Mouse (Mus musculus): ENCODE measurements at regions not wholly inside any gene's neighbourhood (a gene's known extent, or its start where the extent isn't known, plus 50 kb on each side); places are given as distances from the start of the nearest gene placed in this dataset.

DNA sequence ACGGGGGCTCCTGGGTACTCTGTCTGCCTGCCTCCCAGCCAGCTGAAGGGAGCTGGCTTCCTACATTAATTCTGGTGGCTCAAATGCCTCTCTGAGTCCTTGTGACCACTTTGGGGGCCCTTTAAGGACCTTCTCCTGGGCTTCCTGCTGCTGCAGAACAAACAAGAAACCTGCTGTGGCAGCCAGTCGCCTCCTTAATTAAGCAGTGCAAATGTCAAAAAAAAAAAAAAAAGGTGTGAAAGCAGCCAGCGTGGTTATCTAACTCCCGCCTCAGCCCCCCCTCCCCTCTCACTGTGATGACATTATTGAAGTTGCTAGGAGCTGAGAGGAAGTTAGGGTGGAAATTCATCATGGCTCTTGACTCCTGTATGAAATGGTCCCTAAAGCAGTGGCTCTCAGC, 189.3 kb downstream of the Vrk1 start:
- H3K27ac ChIP-seq (replicated peaks) = no peak overlapping the region
- H3K27me3 ChIP-seq = no peaks in the 10 kb centered on the region; the same call in 1 of the 2 replicates
- H3K4me2 ChIP-seq = no peak overlapping the region
- H3K9me3 ChIP-seq = no peaks in the 10 kb centered on the region
- no peak overlapping the region for H3K9ac ChIP-seq
- H3K4me3 ChIP-seq = no peak overlapping the region
- H3K4me1 ChIP-seq (replicated peaks) = peaks cover 12% of the 10 kb centered on the region; the same call in 1 of the 2 replicates
- ATAC-seq (ENCODE audit: low read depth) = no peak
- WGBS = 14% methylated on average over 4 of the region's 4 CpGs
- H3K36me3 ChIP-seq = no peaks in the 10 kb centered on the region

DNA sequence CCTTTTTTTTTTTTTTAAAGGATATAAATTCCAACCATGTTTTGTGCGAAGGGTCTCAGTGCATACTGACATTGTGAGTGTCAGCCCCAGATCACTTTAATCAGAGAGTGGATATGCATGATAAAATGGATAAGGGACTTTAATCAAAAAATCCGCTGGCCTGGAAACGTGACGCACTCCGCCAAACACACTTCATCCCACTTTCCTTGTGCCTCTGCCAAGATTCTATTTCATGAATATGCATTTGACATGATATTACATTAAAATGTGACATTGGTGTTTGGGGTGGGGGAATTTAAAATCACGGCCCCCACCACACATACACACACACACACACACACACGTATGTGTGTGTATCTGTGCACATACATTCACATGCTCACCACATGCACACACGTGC, 193.5 kb downstream of the Vrk1 start:
- no peak overlapping the region for H3K9ac ChIP-seq
- no peaks in the 10 kb centered on the region for H3K36me3 ChIP-seq
- H3K9me3 ChIP-seq = no peaks in the 10 kb centered on the region
- H3K27ac ChIP-seq (replicated peaks) = no peak overlapping the region; the same call in 1 of the 2 replicates
- no peak overlapping the region for H3K4me3 ChIP-seq
- no peak overlapping the region for H3K4me2 ChIP-seq
- H3K4me1 ChIP-seq (replicated peaks) = 0 out of 2 replicates have a peak, but pooled peaks cover 4% of the 10 kb centered on the region
- H3K27me3 ChIP-seq = no peaks in the 10 kb centered on the region
- WGBS = 77% methylated on average over 8 of the region's 8 CpGs
- ATAC-seq (ENCODE audit: low read depth) = no peak

DNA sequence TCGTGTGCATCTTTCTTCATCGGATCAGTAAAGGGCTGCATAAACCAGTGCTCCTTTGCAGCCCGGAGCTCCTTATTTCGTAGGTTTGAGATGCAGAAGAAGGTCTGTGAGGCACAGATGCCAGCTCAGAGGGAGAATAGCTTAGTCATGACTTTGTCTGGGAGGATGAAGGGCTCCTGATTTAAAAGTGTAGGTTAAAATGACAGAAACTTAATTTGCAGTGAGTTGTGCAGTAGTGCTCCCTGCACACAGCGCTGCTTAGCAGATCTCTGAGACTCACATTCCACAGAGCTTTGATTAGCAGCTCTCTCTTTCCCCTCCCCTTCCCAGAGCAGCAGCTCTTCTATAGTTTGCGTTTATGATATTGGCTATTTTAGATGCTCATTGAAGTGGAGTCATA, 200.9 kb downstream of the Vrk1 start:
- WGBS = 88% methylated on average over 6 of the region's 6 CpGs
- H3K27me3 ChIP-seq = no peaks in the 10 kb centered on the region
- ATAC-seq (ENCODE audit: low read depth) = no peak

DNA sequence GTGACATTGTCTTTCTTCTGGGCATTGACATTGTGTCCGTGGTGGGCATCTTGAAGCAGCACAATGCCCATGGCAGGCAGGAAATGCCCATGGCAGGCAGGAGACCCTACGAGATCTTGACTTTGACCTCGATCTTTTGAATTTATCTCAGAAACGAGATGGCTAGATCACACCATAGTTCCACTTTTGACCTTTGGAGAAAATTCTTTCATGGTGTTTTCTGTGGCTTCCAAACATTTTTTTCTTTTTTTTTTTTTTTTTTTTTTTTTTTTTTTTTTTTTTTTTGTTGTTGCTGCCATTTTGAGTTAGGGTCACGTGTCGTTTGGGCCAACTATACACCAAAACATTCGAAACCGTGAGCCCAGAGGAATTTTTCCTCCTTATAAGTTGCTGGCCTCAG, 201.5 kb downstream of the Vrk1 start:
- H3K27ac ChIP-seq (replicated peaks) = 0 out of 2 replicates have a peak overlapping the region, but pooled peaks have one; percentile 3
- H3K36me3 ChIP-seq = no peaks in the 10 kb centered on the region
- H3K9ac ChIP-seq = no peak overlapping the region
- H3K4me1 ChIP-seq (replicated peaks) = no peaks in the 10 kb centered on the region
- ATAC-seq (ENCODE audit: low read depth) = no peak
- H3K9me3 ChIP-seq = no peaks in the 10 kb centered on the region
- no peak overlapping the region for H3K4me2 ChIP-seq
- H3K27me3 ChIP-seq = no peaks in the 10 kb centered on the region
- H3K4me3 ChIP-seq = no peak overlapping the region
- 84% methylated on average over 8 of the region's 8 CpGs for WGBS

More for the DNA sequence above, 200.9 kb downstream of the Vrk1 start:
- no peak overlapping the region for H3K4me3 ChIP-seq
- no peak overlapping the region for H3K9ac ChIP-seq
- H3K27ac ChIP-seq (replicated peaks) = 0 out of 2 replicates have a peak overlapping the region, but pooled peaks have one; percentile 3
- H3K36me3 ChIP-seq = no peaks in the 10 kb centered on the region
- H3K9me3 ChIP-seq = no peaks in the 10 kb centered on the region
- no peaks in the 10 kb centered on the region for H3K4me1 ChIP-seq (replicated peaks)
- H3K4me2 ChIP-seq = no peak overlapping the region

DNA sequence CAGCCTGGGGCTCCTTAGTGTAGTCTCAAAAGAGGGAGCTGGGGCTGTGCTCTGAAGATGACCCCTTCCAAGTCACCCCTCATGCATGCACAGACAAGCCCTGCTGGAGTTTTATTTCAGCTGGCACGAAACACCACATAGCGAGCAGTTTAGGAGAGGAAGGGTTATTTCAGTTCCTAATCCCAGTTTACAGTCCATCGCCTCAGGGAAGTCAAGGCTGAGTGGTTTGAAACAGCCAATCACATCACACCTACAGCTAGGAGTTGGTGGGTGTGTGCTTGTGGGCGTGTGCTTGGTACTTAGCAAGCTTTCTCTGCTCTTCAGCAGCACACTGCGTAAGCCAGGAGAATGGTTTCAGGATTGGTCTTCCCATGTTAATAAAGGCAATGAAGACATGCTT, 202.4 kb downstream of the Vrk1 start:
- H3K4me1 ChIP-seq (replicated peaks) = no peaks in the 10 kb centered on the region
- no peak overlapping the region for H3K4me3 ChIP-seq
- no peak overlapping the region for H3K27ac ChIP-seq (replicated peaks)
- WGBS = 70% methylated on average over 5 of the region's 5 CpGs
- H3K9me3 ChIP-seq = no peaks in the 10 kb centered on the region
- no peaks in the 10 kb centered on the region for H3K36me3 ChIP-seq
- H3K4me2 ChIP-seq = no peak overlapping the region
- H3K9ac ChIP-seq = no peak overlapping the region
- no peaks in the 10 kb centered on the region for H3K27me3 ChIP-seq
- ATAC-seq (ENCODE audit: low read depth) = no peak

DNA sequence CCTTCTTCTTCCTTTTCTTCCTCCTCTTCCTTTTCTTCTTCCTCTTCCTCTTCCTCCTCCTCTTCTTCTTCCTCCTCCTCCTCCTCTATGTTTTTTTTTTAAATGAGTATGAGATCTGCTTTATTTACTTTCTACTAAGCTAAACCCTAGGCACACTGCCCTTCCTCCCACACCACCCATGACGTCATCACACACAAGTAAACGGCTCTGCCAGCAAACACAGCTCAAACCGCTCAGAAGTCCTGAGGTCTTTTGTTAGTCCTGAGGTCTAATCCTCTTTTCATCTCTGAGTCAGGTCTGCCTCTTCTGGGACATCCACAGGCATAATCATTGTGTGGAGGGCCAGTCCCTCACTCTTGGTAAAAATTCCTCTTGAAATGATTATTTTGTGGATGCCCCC, 210.0 kb downstream of the Vrk1 start:
- Histone ChIP-seq H3K9me3 (no peaks in the 10 kb centered on the region), H3K4me3 (no peak overlapping the region), H3K9ac (no peak overlapping the region), H3K27me3 (0 out of 2 replicates have a peak, but pooled peaks cover 4% of the 10 kb centered on the region), H3K4me2 (no peak overlapping the region), H3K27ac (replicated peaks) (no peak overlapping the region), H3K36me3 (no peaks in the 10 kb centered on the region), H3K4me1 (replicated peaks) (peaks cover 15% of the 10 kb centered on the region)
- ATAC-seq (ENCODE audit: low read depth) = no peak
- 39% methylated on average over 3 of the region's 3 CpGs for WGBS

DNA sequence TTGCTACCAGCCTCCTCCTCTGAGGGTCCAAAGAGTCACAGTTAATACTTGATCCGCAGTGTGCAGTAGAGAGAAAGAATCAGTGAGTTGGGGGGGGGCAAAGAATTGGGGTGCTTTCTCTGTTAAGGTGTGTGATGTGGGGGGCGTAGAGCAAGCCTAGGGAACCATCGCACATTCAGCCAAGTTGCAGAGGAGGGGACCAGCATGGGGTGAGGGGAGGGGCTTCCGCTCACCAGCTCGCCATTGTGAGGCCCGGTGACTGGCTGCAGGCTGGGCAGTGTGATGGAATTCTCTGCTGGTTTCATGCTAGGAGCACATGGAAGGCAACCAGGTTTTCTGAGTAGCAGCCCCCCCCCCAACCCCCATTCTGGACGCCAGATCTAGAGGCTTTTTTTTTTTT, 216.2 kb downstream of the Vrk1 start:
- no peak overlapping the region for H3K9ac ChIP-seq
- 0 out of 2 replicates have a peak, but pooled peaks have one; percentile 30 for ATAC-seq (ENCODE audit: low read depth)
- 0 out of 2 replicates have a peak, but pooled peaks cover 6% of the 10 kb centered on the region for H3K27me3 ChIP-seq
- WGBS = 30% methylated on average over 7 of the region's 7 CpGs
- H3K4me3 ChIP-seq = no peak overlapping the region
- H3K27ac ChIP-seq (replicated peaks) = 0 out of 2 replicates have a peak overlapping the region, but pooled peaks have one; percentile 69
- H3K4me2 ChIP-seq = no peak overlapping the region
- H3K9me3 ChIP-seq = no peaks in the 10 kb centered on the region
- H3K4me1 ChIP-seq (replicated peaks) = peaks cover 33% of the 10 kb centered on the region
- no peaks in the 10 kb centered on the region for H3K36me3 ChIP-seq

DNA sequence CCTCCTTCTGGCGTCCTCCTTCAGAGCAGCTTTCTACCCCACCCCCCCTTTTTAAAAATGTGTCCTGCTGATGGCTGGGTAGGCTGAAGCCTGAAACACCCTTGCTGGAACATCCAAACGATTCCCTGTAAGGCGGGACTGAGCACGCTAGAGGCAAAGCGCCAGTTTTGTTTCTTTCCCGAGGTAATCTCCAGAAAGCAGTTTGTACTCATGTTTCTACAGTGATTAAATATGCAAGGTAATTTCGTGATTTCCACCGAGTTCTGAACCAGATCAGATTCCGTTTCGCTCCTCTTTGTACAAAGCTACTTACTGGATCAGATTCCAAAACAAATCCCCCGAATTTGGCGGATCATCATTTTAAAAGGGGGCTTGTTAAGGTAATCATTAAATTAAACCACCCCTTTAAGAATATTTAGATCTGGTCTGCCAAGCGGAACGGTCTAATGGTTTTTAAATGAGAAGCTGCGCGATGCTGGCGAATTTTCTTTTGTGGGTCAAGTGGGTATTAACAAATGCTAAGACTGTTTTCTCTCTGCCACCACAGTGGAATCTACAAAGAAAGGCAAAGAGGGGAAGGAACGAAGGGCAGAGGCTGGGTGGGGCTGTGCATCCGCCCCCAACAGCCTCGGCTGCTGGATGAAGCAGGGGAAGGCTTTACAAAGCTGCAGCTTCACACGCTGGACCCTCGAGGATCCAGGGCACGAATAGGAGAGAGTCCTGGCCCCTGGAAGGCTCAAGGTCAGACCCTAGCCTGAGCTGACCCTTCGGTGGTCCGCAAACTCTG, 216.9 kb downstream of the Vrk1 start:
- H3K27ac ChIP-seq (replicated peaks) = peak overlapping the region; percentile 69
- ATAC-seq (ENCODE audit: low read depth) = no peak
- no peaks in the 10 kb centered on the region for H3K36me3 ChIP-seq
- H3K9me3 ChIP-seq = no peaks in the 10 kb centered on the region
- WGBS = 21% methylated on average over 25 of the region's 25 CpGs
- peak overlapping the region; percentile 10; the same call in 1 of the 2 replicates for H3K4me3 ChIP-seq
- H3K27me3 ChIP-seq = 0 out of 2 replicates have a peak, but pooled peaks cover 6% of the 10 kb centered on the region
- peak overlapping the region; percentile 41 for H3K4me2 ChIP-seq
- H3K4me1 ChIP-seq (replicated peaks) = peaks cover 33% of the 10 kb centered on the region
- peak overlapping the region; percentile 28; the same call in 1 of the 2 replicates for H3K9ac ChIP-seq

DNA sequence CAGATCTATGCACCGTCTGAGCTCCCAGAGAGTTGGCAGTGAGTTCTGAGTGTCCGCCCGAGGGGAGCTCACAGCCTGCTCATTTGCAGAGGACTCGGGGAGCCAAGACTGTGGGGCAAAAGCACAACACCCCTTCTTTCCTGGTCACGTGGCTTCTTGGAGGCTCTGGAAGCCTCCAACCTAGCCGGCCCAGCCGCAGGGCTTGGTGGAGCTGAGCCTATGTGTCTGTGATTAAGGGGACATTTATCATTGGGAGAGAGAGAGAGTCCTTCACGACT, 217.5 kb downstream of the Vrk1 start:
- Histone ChIP-seq H3K4me2 (peak overlapping the region; percentile 41), H3K4me3 (no peak overlapping the region), H3K4me1 (replicated peaks) (peaks cover 33% of the 10 kb centered on the region), H3K9me3 (no peaks in the 10 kb centered on the region), H3K27me3 (0 out of 2 replicates have a peak, but pooled peaks cover 6% of the 10 kb centered on the region), H3K27ac (replicated peaks) (0 out of 2 replicates have a peak overlapping the region, but pooled peaks have one; percentile 69), H3K9ac (peak overlapping the region; percentile 28; the same call in 1 of the 2 replicates), H3K36me3 (no peaks in the 10 kb centered on the region)
- 33% methylated on average over 8 of the region's 8 CpGs for WGBS
- no peak for ATAC-seq (ENCODE audit: low read depth)

DNA sequence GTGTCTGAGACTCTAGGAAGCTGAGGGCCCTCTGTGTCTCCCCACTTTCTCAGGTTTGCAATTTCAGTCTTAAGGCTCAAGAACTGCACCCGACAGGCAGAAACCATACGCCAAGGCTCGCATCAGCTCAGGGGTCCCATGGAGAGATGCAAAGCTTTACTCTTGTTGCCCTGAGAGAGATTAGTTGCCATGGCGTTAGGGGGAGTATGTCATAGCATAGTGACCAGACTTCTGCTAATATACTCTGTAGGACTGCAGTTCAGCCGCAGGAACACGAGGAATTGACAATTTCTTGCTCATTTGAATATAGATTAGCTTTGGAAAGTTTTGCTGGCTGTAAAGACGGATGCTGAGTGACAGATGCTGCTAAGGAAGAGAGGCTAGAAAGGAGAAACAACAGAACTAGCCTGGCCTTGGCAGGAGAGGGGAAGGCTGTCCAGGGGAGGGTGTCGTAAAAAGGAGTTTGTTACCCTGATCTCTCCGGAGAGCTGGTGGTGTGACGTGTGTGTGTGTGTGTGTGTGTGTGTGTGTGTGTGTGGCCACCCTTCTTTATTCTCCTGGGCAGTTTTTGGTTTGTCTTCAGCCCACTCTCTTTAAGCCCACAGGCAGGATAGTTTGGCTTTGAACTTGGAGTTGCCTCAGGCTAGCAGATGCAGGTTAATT, 235.3 kb downstream of the Vrk1 start:
- no peak for ATAC-seq (ENCODE audit: low read depth)
- WGBS = 43% methylated on average over 10 of the region's 10 CpGs
- Histone ChIP-seq H3K4me2 (no peak overlapping the region), H3K9me3 (no peaks in the 10 kb centered on the region), H3K4me1 (replicated peaks) (peaks cover 6% of the 10 kb centered on the region; the same call in 1 of the 2 replicates), H3K36me3 (no peaks in the 10 kb centered on the region), H3K9ac (no peak overlapping the region), H3K27ac (replicated peaks) (no peak overlapping the region), H3K27me3 (0 out of 2 replicates have a peak, but pooled peaks cover 3% of the 10 kb centered on the region), H3K4me3 (no peak overlapping the region)

DNA sequence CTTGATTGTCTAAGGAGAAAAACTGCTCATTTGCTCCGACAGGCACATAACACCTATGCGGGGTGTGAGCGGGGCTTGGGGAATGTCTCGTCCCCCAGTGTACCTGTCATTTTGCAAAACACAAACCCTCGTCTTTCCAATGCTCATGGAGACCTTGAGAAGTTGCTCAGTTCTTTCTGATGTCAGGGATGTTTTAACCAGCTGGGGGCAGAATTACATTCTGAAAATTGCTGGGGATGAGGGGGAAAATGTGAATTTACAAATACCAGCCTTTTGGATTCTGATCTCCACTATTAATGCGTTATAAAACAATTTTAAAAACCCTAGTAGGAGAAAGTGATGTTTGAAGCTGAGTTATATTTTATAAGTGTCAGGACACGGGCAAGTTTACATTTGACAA, 263.6 kb downstream of the Vrk1 start:
- no peaks in the 10 kb centered on the region for H3K27me3 ChIP-seq
- WGBS = 85% methylated on average over 7 of the region's 7 CpGs
- no peak overlapping the region for H3K4me3 ChIP-seq
- no peak overlapping the region for H3K9ac ChIP-seq
- H3K27ac ChIP-seq (replicated peaks) = no peak overlapping the region
- H3K4me1 ChIP-seq (replicated peaks) = 0 out of 2 replicates have a peak, but pooled peaks cover 5% of the 10 kb centered on the region
- H3K4me2 ChIP-seq = no peak overlapping the region
- H3K9me3 ChIP-seq = no peaks in the 10 kb centered on the region
- no peaks in the 10 kb centered on the region for H3K36me3 ChIP-seq
- ATAC-seq (ENCODE audit: low read depth) = no peak

DNA sequence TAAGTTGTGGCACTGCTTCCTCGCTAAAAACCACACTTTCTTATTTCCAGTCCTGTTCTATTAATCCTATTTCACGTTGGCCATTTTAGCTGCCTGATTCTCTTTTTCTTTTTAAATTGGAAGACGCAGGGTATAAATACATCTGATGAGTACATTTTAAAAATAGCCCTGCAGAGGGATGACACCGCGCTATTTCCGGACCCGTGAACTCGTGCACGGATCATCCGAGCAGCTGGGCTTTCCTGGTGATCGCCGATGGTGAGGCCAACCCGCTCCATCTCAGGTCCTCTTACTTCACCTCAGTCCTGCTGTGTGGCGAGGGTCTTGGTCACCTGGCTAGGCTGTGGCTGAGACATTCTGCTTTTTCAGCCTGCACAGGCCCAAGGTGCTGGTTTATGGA, 267.9 kb downstream of the Vrk1 start:
- H3K4me3 ChIP-seq = no peak overlapping the region
- no peak for ATAC-seq (ENCODE audit: low read depth)
- WGBS = 96% methylated on average over 14 of the region's 14 CpGs
- no peaks in the 10 kb centered on the region for H3K27me3 ChIP-seq
- no peaks in the 10 kb centered on the region for H3K9me3 ChIP-seq
- no peak overlapping the region for H3K27ac ChIP-seq (replicated peaks)
- H3K36me3 ChIP-seq = no peaks in the 10 kb centered on the region
- no peak overlapping the region for H3K4me2 ChIP-seq
- H3K9ac ChIP-seq = no peak overlapping the region
- 0 out of 2 replicates have a peak, but pooled peaks cover 5% of the 10 kb centered on the region for H3K4me1 ChIP-seq (replicated peaks)
